Mouse (Mus musculus) cortical plate, adult 2 months (tissue): ENCODE measurements around the gene Kif1c.

Source experiments
- CTCF ChIP-seq: fragments of 200-500 bp; IDR thresholded peaks from 2 replicates; pipeline ENCODE4 v1.5.1; 2011; ENCODE audit warnings: mild to moderate bottlenecking, control low read depth, low read length; ENCODE audit not compliant: insufficient read depth; ENCODE audit errors: extremely low read depth
- POLR2A ChIP-seq: fragments of 200-500 bp; IDR thresholded peaks from 2 replicates; pipeline ENCODE4 v1.6.1; 2011; ENCODE audit warnings: mild to moderate bottlenecking, low read length, control low read depth; ENCODE audit not compliant: insufficient read depth; ENCODE audit errors: extremely low read depth

DNA sequence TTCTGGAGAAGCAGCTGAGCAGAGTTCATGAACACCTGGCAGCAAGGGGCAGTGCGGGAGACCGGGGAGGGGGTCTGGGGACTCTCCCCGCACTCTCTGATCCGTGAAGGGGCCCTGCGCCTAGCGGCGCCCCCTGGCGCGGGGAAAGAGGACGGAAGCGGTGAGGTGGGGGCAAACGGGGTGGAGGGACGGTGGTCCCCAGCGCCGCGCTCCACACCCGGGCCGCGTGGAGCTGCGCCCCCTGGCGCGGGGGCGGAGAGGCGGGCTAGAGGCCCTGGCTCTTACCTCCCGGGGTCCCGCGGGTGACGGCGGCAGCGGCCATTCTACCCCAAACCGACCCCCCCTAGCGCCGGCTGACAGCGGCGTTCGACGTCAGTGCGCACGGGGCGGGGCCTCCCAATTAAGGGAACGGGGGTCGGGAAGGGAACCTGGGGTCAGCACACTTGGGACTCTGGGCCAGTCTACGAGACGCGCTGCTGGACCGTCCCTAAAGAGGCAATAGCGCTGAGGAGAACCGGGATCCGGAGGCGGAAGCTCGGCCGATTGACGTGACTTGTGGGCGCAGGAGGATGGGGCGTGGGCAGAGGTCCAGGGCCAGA lies 12.6 kb upstream of the Kif1c start, which contains the start of gene Camta2:
- TF ChIP-seq CTCF (0 out of 2 replicates have a peak, but pooled peaks have one; percentile 14), POLR2A (peak; percentile 79; the same call in 1 of the 2 replicates)
